Mouse (Mus musculus): ENCODE measurements at regions not wholly inside any gene's neighbourhood (a gene's known extent, or its start where the extent isn't known, plus 50 kb on each side); places are given as distances from the start of the nearest gene placed in this dataset.

DNA sequence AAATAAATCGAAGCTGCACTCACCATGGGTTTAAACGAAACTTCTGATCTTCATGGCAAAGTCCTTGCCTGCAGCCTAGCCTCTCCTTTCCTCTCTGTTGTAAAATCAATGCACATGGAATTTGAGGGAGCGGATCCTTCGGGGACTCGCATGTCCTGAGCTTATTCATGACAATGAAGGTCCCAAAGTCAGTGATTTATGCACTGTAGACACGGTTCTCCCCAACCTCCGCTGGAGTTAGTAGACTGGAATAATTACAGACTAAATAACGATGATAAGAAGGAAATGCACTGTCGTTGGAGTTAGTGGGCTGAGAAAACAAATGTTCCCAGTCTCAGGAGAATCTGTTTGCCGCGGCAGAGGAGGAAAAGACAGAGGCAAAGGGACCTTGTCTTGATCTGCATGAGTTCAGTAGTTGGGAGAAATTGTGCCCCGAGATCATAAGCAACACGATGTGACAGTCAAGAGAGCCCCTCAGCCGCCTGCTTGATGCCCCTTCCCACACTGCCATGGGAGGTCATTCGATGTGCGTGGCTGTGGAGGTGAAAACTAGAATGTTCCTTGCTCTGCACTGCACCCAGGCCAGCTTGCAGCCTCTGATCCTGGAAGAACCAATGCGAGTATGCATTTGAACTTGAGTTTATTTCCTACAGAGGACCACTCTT, 116.1 kb upstream of the Prox1 start:
- DNase-seq, result no peak

DNA sequence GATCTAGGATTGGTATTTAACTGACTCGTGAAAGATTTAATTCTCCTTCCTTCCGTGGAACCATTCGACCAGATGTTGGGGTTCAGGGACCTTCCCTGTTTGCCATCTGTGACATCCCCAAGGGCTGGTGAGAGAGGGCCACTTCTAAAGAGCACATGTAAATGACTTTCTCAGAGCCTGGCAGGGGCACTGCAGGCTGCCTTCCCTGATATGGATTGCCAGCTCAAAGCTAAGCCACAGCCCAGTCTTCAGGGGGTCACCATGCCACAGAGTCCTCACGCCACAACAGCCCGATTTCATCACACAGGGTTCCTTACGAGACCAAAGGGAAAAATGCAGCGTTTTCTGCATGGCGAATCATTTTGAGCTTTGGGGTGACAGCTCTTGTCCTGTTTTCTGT, 115.1 kb upstream of the Prox1 start:
- no peak for DNase-seq

DNA sequence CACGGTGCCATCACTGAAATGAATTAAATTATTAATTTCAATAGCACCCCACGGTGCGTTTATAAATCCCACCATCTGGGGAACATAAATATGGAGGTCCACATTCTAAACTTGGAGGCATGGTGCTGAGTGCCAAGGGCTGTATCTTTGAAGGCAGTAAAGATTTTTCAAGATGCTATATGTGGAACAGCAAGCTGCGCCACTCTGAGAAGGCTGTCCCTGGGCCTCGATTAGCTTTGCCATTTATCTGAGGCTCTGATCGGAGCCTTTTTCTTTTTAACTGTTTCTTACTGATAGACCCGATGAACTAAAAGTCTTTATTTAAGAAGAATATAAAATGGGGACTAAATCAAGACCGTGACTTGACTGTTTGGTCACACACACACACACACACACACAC, 114.5 kb upstream of the Prox1 start:
- DNase-seq, result no peak

DNA sequence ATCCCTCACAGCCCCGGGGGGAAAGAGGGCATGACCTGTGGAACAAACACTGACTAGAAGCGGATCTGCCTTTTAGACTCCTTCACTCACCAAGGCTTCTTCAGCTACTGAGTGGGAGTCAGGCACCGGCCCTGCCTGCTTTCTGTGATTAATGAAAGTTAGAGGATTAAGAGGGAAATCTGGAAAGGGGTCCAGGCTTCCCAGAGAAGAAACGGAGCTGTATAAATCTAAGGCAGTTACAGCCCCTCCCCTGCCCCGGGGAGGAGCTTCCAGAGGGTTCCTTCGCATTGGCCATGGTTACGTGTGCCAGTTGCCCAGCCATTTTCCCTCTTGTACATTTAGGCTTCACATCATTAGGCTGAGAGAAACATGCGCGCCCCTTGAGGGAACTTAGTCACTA, 113.6 kb upstream of the Prox1 start:
- DNase-seq, result no peak

DNA sequence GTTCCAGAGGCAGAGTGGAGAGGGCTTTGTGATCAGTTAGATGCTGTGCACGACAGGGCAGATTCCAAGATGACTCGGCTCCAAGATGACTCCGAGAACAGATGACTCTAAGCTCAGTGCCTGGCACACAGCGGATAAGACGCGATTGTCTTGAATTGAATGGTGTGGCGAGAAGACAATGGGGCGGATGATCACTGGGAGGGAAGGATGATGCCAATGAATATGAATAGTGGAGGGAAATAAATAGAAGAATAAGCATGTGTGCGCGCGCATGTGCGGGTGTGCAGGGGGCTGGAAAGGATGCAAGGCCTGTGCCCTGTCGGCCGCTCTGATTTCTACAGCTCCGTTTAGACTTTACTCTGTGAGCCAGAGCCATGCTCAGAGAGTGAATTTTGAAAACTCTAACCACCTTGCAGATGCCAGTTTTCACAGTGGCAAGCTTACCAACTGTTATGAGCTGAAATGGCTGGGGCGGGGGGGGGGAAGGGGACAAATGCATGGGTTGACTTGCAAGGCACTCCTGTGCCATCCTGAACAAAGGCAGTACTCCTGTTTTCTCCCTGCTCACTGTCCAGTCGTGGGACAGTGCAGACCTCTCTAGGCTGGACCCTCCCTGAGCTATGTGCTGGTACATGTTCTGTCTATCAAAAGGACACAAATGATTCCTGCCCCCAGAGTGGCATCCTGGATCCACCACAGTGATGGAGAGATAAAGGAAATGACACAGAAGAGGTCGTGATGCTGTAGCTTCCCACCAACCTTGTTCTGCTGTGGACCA, 109.8 kb upstream of the Prox1 start:
- DNase-seq, result no peak

DNA sequence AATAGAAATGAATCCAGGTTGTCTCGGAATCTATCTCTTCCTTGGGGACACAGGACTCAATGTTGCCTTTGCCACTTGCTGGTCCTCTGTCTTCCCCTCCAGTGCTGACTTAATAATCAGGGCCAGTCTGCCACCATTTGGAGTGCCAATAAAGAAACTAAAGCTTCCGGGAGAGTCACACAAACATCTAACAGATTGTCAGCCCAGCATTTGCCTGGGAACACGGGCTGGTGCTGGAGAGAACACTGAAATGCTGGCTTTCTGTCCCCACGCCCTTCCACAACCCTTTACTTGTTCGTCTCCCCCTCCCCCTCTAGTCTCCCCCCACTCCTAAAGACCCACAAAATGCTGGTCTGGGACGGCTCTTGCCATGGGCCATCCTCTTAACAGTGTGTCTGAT, 104.4 kb upstream of the Prox1 start:
- no peak for DNase-seq

DNA sequence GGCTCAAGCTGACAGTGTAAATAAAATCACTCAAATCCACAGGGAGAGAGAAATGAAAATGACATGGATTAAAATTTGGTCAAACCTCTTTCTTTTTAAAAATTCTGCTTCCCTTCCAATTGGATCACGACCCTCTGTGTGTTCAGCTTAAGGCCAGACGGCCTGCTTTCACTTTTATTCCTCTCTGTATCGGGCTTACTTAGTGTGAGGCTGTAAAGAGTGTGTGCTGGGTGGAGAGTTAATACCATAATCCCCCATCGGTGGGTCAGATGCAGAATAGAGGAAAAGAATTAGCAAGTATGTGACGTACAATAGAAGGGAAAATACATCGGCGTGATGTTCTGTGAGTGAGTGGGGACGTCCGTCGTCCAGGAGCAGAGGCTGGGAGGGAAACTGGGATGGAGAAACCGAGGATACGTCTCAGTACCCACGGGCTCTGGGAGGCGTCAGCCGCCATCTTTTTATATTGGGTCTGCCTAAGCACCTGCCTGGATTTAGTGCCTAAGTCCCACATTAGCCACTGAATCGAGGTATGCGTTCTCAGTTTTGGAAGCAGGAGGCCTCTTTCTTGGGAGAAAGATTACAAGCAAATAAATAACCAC, 100.4 kb upstream of the Prox1 start:
- DNase-seq, result no peak

DNA sequence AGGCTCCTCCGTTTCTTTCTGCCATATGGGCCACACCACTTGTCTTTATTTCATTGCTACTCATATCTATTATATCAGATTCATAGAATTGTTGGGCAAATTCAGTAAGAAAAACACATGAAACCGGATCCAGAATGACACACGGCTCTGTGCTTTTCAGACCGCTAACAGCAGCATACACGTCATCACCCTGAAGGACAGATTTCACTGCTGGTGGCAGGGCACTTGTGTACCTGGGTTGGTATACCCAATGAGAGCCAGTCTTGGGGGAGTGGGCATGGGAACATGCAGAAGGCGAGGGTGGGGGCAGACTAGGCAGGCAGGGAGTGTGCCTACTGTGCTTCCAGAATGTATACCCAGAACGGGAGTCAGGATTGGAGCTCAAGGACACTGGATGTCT, 98.7 kb upstream of the Prox1 start:
- DNase-seq, result no peak

DNA sequence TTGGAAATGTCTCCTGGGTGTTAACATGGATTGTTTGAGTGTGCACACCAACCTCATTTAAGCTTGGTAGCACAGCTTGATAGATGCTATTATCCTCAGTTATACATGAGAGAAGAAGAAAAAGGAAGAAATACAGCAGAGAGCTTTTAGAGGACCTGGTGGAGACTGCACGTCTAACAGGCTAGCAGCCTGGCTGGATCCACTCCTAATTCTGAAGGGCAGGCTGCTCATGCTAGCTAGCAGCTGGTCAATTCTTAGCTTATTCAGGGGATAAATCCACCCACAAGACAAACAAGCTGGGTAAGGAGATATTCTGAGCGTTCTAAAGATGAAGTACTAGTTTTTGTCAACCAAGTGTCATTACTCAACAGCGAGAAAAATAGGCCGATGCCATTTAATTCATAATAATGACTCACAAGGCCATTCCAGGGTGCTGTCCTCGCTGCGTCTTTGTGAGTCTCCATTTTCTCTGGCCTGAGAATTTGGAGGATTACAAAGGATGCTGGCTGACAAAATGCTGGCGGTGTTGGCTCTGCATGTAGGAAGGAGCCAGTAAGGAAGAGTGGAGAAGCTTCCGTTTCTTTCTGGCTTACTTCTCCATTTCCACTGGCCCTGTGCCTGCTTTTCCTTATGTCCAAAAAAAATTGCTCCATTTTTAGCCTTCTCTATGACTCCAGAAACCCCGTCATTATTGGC, 94.7 kb upstream of the Prox1 start:
- no peak for DNase-seq

DNA sequence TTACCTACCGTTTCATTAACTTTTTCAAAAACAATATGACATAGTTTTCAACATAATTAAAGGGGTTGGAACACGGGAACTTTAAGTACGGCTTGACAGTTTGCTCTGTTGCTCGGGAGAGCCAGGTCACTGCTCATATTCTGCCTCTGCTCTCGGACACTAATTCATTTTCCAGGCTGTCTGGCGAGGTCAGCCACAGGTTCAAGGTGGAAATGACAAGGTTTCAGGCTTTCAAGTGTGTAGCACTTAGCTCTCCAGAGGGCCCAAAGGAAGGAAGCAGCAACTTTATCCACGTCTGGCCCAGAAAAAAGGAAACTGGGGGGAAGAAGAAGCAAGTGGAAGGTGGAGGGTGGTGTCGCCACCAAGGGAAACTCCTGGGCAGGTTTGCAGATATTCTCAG, 94.0 kb upstream of the Prox1 start:
- DNase-seq, result no peak

DNA sequence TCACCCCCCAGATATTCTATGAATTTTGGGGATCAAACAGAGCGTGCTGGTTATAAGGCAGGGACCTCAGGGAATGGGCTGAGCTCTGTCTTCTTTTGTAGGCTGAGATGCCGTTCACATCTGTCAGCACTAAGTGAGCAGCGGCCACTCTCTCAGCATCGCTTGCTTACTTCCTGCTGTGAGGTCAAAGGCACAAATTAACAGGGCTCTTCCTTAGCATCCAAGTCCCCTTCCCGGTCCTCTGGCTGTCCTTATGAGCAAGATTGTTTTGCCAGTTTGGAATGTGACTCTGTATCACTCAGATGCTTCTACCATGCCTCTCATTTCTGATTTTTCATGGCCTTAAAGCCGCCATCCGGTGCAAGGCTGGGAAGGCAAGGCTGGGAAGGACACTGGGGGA, 93.1 kb upstream of the Prox1 start:
- DNase-seq, result no peak

DNA sequence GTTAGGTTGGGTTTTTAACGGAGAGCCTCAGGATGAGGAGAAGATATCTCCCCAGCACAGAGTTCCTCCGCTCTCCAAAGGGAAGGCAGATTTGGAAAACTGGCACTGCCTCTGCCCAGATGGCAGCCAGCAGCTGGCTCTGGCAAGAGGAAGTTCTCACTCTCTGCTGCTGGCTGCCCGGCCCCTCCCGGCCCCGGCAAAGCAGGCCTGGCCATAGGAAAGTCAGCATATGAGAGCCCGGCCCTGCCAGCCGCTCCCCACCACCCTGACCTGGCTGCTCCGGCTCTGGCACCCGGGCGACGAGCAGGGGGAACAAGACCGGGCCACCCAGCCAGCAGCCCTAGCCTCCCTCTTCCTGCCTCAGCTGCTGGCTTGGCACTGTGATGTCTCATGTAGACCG, 89.1 kb upstream of the Prox1 start:
- no peak for DNase-seq

DNA sequence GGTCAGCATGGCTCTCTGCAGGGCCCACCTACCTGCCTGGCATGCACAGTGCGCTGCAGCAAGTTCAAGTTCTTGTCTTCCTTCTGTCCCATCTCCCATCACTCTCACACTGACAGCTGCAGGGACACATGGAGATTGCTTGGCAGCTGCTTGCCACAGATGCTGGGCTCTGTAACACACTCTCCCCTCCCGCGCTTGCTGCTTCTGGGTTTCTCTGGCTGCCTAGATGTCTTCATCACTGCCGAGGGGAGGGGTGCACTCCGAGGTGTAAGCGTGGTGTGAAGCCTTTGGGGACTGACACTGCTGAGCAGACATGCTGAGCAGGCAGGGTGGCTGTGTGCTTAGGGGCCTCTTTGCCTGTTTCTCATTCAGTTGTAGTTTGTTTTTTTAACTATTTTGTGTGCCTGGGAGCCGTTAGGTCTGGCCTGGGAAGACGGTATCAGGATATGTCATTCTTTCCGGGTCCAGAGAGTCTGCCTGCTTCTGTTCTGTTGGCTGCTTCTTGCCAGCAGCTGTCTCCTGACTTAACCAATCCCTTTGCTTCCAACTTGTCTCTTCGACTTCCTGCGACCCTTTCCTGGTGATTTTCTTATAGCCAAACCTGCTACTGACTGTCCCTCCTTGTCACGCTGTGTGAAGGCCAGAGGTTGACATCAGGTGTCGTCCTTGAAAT, 80.2 kb upstream of the Prox1 start:
- no peak for DNase-seq

DNA sequence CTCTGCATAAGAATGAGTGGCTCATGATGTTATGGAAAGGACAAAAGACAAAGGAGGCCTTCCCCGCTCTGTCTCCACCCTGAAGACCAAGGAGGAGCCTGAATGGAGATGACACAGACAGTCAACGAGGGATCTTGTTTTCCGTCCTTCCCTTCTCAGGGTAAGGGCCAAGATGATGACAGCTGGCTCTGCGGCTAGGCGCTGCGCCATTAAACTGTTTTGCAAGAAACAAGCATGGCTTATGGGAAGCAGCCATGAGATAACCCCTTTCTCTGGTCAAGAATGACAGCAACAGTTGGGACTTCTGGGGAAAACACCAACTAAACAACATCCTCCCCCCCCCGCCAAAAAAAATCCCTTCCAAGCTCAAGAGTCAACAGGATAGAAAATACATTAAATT, 72.0 kb upstream of the Prox1 start:
- no peak for DNase-seq

DNA sequence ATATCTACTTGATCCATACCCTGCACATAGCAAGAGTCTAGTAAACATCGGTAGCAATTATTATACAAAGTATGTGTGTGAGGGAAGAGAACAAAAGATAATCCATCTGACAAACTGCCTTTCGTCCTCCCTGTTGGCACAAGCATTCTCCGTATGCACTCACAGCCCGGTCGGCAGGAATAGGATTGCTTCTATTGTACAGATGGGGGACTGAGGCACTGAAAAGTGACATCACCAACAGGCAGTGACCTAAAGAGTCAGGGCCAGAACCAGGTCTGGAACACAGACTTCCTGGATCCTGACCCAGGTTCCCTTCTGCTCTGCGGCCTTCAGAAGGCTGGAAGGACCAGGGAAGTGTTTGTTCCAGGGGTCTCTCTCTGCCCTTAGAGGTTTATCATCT, 69.3 kb upstream of the Prox1 start:
- no peak for DNase-seq

DNA sequence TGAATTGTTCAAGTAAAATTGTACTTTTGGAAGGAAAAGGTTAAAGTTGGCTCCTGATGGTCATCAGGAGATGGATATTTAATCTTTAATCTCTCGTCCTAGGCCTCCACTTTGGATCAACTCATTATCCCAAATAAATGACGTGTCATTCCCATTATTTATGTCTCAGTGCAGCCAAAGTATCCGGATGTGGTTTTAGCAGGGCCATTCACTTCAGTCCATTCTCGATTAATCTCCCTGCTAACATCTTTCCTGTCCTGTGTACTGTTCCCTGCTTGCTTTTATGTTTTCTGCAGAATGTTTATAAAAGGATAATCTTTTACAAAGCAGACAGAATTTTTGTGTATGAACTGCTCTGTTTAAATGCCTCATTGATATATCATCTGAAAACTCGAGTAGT, 60.4 kb upstream of the Prox1 start:
- DNase-seq, result no peak

DNA sequence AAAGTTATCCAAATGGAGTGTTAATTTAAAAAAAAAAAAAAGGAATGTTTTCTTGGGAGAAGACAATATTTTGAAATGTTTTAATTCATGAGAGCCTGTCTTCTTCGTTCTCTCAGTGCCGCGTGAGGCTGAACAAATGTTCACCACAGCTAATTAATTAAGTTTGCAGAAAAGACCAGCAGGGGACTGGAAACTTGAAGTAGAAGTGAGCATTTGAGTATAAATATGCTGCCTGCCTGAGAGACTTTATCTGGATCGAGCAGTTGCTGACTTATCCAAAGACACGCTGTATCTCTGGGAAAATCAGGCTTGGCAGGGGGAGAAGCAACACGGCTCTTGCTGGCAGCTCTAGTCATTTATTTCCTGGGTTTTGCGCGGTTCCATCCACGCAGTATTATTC, 49.9 kb upstream of the Prox1 start:
- no peak for DNase-seq
